Mouse (Mus musculus) embryonic facial prominence, embryonic 11.5 days (tissue): ENCODE results near the gene Hmx1. TPM values are rescaled to one million over a fixed set of nuclear protein-coding genes. Genes with fewer than 3 reads are reported as not detected.
A peak's percentile ranks its signal among the peaks of the same experiment; 100 is the strongest.

Experiments
- ATAC-seq: fragments of 200-750 bp; cut with Nextera tagmentation; replicated peaks from 2 replicates; pipeline ENCODE4 v1.8.0; 2017; ENCODE audit warnings: low read depth; ENCODE audit not compliant: insufficient number of reproducible peaks, low FRiP score, low TSS enrichment
- DNase-seq: peaks from one replicate; pipeline ENCODE4 v3.0.0-alpha.2; 2015; ENCODE audit warnings: low spot score
- H3K27ac ChIP-seq: fragments of 300-500 bp; sonication (generic); replicated peaks from 2 replicates; pipeline ENCODE4 v1.5.1; 2014; ENCODE audit warnings: mild to moderate bottlenecking, low read depth, low read length, control low read depth
- H3K27me3 ChIP-seq: fragments of 300-500 bp; sonication (generic); 2 replicates; pipeline ENCODE4 v1.6.1; 2014; ENCODE audit warnings: mild to moderate bottlenecking, low read length, moderate library complexity, mixed read lengths; ENCODE audit not compliant: control insufficient read depth, insufficient read depth
- H3K36me3 ChIP-seq: fragments of 300-500 bp; sonication (generic); replicated peaks from 2 replicates; pipeline ENCODE4 v1.6.1; 2014; ENCODE audit warnings: low read depth, mild to moderate bottlenecking, low read length, moderate library complexity, mixed read lengths; ENCODE audit not compliant: control insufficient read depth, insufficient read depth
- H3K4me1 ChIP-seq: fragments of 300-500 bp; sonication (generic); 2 replicates; pipeline ENCODE4 v1.6.1; 2014; ENCODE audit warnings: low read length, mixed read lengths; ENCODE audit not compliant: control insufficient read depth, insufficient read depth
- H3K4me2 ChIP-seq: fragments of 300-500 bp; sonication (generic); 2 replicates; pipeline ENCODE4 v1.6.1; 2014; ENCODE audit warnings: low read depth, mild to moderate bottlenecking, control low read depth, low read length, moderate library complexity
- H3K4me3 ChIP-seq: fragments of 300-500 bp; sonication (generic); 2 replicates; pipeline ENCODE4 v1.5.1; 2014; ENCODE audit warnings: low read depth, low read length, control low read depth
- H3K9ac ChIP-seq: fragments of 300-500 bp; sonication (generic); replicated peaks from 2 replicates; pipeline ENCODE4 v1.6.1; 2014; ENCODE audit warnings: mild to moderate bottlenecking, control low read depth, low read length
- H3K9me3 ChIP-seq: fragments of 300-500 bp; sonication (generic); replicated peaks from 2 replicates; pipeline ENCODE4 v1.6.1; 2016; ENCODE audit warnings: mild to moderate bottlenecking, low read length, inconsistent platforms, mixed read lengths; ENCODE audit not compliant: control insufficient read depth
- WGBS: fragments of 180-500 bp; shearing (Covaris S2); extraction: QIAGEN DNeasy Blood & Tissue Kit; methylation state at CpG from one replicate; pipeline ENCODE4 v1.1.7; 2014; 5-methylcytosine and 5-hydroxymethylcytosine counted together
- polyA plus RNA-seq: library from polyadenylated mRNA; unstranded; fragments of >200 nt; fragmentation: Nextera tagmentation; extraction: Ambion mirVana; gene quantifications from 2 replicates; pipeline ENCODE4 v1.2.1, GENCODE M21; 2014

The Hmx1 gene
- polyA plus RNA-seq, 1 experiment from 2014 or later: 11.8 TPM

DNA sequence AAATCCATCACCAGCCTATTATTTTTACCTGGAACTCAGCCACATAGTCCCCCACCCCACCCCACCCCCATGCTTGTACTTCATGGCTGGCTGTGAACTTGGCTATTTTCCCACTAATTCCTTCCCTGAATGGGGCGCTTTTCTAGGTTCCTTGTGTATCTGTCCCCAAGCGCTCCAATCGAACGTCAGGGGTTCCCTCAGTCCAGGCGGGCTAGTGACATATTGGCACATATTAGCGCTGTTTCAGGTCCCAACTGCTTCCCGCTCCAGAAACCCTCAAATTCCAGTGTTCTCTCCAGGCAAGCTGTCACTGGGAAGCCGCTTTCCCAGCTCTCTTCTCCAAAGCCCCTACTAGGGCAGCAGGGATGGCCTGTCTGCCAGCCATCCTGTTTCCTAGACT lies 12.3 kb downstream of the Hmx1 start:
- no peak for DNase-seq
- WGBS: 3% methylated on average over 8 of the region's 8 CpGs
- no peaks in the 10 kb centered on the region for H3K9me3 ChIP-seq

GRCm38 (mm10) chr5:35407411-35407930 lies 18.6 kb downstream of the Hmx1 start:
- Histone ChIP-seq H3K27me3 (peaks cover 23% of the 10 kb centered on the region), H3K4me1 (no peaks in the 10 kb centered on the region), H3K27ac (no peak overlapping the region), H3K9ac (no peak overlapping the region), H3K4me3 (no peak overlapping the region), H3K4me2 (no peak overlapping the region), H3K36me3 (no peaks in the 10 kb centered on the region), H3K9me3 (no peaks in the 10 kb centered on the region)
- DNase-seq (peak; percentile 10), ATAC-seq (no peak)
- 35% methylated on average over 9 of the region's 9 CpGs for WGBS

More for the DNA sequence above, 12.3 kb downstream of the Hmx1 start:
- H3K4me1 ChIP-seq: peaks cover 3% of the 10 kb centered on the region
- peaks cover 63% of the 10 kb centered on the region for H3K27me3 ChIP-seq
- H3K9ac ChIP-seq: no peak overlapping the region
- no peak overlapping the region for H3K27ac ChIP-seq
- H3K4me3 ChIP-seq: no peak overlapping the region
- no peak overlapping the region for H3K4me2 ChIP-seq
- no peaks in the 10 kb centered on the region for H3K36me3 ChIP-seq
- ATAC-seq: no peak

DNA sequence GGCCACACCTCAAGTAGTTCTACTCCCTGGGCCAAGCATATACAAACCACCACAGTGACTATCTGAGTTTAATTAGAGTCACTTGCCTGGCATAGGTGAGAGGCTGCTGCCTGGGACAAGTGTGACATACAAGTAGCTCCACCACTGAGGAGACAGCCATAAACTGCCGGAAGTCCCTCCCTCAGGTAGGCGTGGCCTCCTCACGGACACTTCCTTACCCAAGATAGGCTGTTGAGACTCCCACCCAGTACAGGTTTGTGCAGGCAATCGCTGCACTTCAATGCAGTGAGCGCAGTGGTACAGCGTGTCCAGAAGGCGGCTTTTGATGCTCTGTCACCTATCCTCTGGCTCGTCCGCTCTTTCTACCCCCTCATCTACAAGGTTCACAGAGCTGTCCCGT lies 22.1 kb downstream of the Hmx1 start:
- H3K36me3 ChIP-seq: no peaks in the 10 kb centered on the region
- DNase-seq (no peak), ATAC-seq (no peak)
- peaks cover 7% of the 10 kb centered on the region; the same call in 1 of the 2 replicates for H3K27me3 ChIP-seq
- H3K4me3 ChIP-seq: no peak overlapping the region
- WGBS: 57% methylated on average over 10 of the region's 10 CpGs
- no peak overlapping the region for H3K27ac ChIP-seq
- no peak overlapping the region for H3K9ac ChIP-seq
- H3K9me3 ChIP-seq: no peaks in the 10 kb centered on the region
- no peak overlapping the region for H3K4me2 ChIP-seq
- H3K4me1 ChIP-seq: 0 out of 2 replicates have a peak, but pooled peaks cover 3% of the 10 kb centered on the region

GRCm38 (mm10) chr5:35412833-35413232 lies 23.9 kb downstream of the Hmx1 start:
- WGBS: 8% methylated on average over 12 of the region's 12 CpGs
- DNase-seq (no peak), ATAC-seq (no peak; the same call in 1 of the 2 replicates)
- H3K4me2 ChIP-seq: no peak overlapping the region
- no peak overlapping the region for H3K9ac ChIP-seq
- no peaks in the 10 kb centered on the region for H3K9me3 ChIP-seq
- 0 out of 2 replicates have a peak, but pooled peaks cover 3% of the 10 kb centered on the region for H3K27me3 ChIP-seq
- H3K4me1 ChIP-seq: 0 out of 2 replicates have a peak, but pooled peaks cover 3% of the 10 kb centered on the region
- no peak overlapping the region for H3K27ac ChIP-seq
- no peak overlapping the region for H3K4me3 ChIP-seq
- no peaks in the 10 kb centered on the region for H3K36me3 ChIP-seq

DNA sequence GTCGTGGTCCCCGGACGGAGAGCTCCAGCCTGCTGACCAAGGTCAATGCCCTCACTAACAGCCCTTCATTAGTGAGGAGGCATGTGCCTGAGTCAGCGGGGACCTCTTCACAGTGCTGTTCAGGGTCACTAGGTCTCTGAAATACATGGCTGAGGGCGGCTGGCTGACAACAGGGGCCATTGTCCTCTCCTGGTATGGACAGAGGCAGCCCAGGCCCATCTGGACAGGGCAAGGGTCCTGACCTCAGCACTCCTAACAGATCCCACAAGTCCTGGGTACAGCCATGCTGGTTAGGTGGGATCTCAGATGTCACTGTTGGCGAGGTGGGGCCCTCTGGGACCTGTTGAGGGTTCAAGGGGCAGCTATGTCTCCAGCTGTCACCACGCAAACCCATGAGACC lies 28.8 kb downstream of the Hmx1 start:
- no peak for DNase-seq
- Histone ChIP-seq H3K9ac (no peak overlapping the region), H3K4me1 (0 out of 2 replicates have a peak, but pooled peaks cover 3% of the 10 kb centered on the region), H3K4me3 (no peak overlapping the region), H3K27me3 (0 out of 2 replicates have a peak, but pooled peaks cover 3% of the 10 kb centered on the region), H3K27ac (no peak overlapping the region), H3K36me3 (no peaks in the 10 kb centered on the region), H3K4me2 (no peak overlapping the region), H3K9me3 (no peaks in the 10 kb centered on the region)
- 17% methylated on average over 7 of the region's 7 CpGs for WGBS
- ATAC-seq: no peak

- no peak for ATAC-seq
- WGBS: 81% methylated on average over 4 of the region's 4 CpGs
- no peak overlapping the region for H3K27ac ChIP-seq
Observed at GRCm38 (mm10) chr5:35421622-35422021, 32.7 kb downstream of the Hmx1 start.

DNA sequence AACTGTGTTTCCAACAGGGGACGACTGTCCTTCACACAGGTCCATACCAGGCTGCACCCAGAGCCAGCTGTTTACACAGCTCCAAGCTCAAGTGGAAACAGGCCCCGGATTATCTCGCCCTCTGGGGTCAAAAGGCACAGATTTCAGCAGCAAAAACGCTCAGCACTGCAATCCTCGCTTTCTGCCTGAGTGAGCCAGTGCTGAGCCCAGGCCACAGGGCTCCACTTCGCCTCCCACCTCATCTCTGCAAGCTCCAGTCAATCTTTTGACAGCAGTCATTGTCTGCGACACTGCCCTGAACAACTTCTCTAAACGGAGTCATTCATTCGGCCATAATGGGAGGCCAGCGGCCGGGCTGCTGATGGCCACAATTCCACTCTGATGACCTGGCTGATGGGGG lies 36.3 kb downstream of the Hmx1 start:
- Histone ChIP-seq H3K9ac (no peak overlapping the region; the same call in 1 of the 2 replicates), H3K9me3 (no peaks in the 10 kb centered on the region), H3K27ac (0 out of 2 replicates have a peak overlapping the region, but pooled peaks have one; percentile 4), H3K36me3 (no peaks in the 10 kb centered on the region), H3K4me3 (no peak overlapping the region), H3K4me2 (no peak overlapping the region), H3K4me1 (peaks cover 4% of the 10 kb centered on the region; the same call in 1 of the 2 replicates), H3K27me3 (no peaks in the 10 kb centered on the region)
- peak; percentile 50 for DNase-seq
- 0 out of 2 replicates have a peak, but pooled peaks have one; percentile 31 for ATAC-seq
- 9% methylated on average over 11 of the region's 11 CpGs for WGBS

More at GRCm38 (mm10) chr5:35421622-35422021, 32.7 kb downstream of the Hmx1 start:
- Histone ChIP-seq H3K36me3 (no peaks in the 10 kb centered on the region), H3K4me1 (peaks cover 4% of the 10 kb centered on the region; the same call in 1 of the 2 replicates), H3K27me3 (no peaks in the 10 kb centered on the region), H3K4me2 (no peak overlapping the region), H3K4me3 (no peak overlapping the region), H3K9me3 (no peaks in the 10 kb centered on the region), H3K9ac (no peak overlapping the region)
- DNase-seq: no peak

DNA sequence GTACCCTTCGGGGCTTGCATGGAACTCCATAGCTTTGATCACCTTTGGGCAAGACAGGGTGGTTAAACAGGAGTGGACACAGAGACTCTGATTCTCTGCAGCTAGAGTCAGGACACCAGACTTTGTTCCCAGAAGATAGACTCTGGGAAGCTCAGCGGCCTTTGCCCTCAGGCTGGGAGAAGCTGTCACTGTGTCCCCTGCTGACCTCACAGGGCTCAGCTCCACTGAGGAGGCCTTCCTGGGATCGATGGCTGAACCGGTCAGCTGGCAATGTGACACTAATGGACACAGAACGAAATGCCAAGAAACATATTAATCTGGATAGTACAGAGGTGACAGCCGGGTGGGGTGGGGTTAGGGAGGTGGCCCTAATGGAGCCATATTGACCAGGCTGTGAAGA lies 39.0 kb downstream of the Hmx1 start:
- no peak overlapping the region for H3K4me2 ChIP-seq
- peaks cover 4% of the 10 kb centered on the region; the same call in 1 of the 2 replicates for H3K4me1 ChIP-seq
- H3K9me3 ChIP-seq: no peaks in the 10 kb centered on the region
- H3K27ac ChIP-seq: no peak overlapping the region
- no peaks in the 10 kb centered on the region for H3K36me3 ChIP-seq
- no peaks in the 10 kb centered on the region for H3K27me3 ChIP-seq
- ATAC-seq (0 out of 2 replicates have a peak, but pooled peaks have one; percentile 21), DNase-seq (no peak)
- no peak overlapping the region for H3K9ac ChIP-seq
- no peak overlapping the region for H3K4me3 ChIP-seq
- WGBS: 65% methylated on average over 6 of the region's 6 CpGs
